Mouse (Mus musculus): ENCODE measurements around the gene Zmynd8.

- TF ChIP-seq POLR2A (IDR thresholded peaks at IDR 0.05; ENCODE audit: borderline replicate concordance, insufficient read depth, low read length) (no peak), CTCF (IDR thresholded peaks at IDR 0.05; ENCODE audit: borderline replicate concordance, insufficient read depth, low read depth, low read length) (no peak)
Observed at GRCm38 (mm10) chr2:165833468-165833867, 65.3 kb downstream of the Zmynd8 start.
